ENCODE assay signal across 14 mouse cellular contexts in the genomic region with DNA sequence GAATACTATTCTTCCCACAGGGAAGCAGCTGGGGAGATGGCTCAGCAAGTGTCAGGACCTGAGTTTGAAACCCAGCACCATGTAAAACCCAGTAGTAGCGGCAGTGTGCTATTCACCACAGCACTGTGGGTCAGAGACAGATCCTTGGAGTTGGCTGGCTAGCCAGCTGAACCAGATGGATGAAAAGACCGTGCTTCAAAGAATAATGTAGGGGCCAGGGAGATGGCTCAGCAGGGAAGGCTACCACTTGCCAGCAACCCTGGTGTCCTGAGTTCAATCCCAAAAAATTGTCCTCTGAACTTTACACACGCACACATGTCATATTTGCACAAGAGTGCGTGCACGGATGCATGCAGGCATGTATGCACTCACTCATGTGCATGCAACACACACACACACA.
DNase-seq lines count a peak whose midpoint lies in the region; ATAC-seq and TF ChIP-seq lines count a peak whose summit lies in the region.
"Had no signal": no experiment of that assay in that cellular context is flagged by ENCODE, and none has a peak within 500 bp of the region (broad histone marks: within the 10 kb centered on the region; RNA-seq: fewer than 3 reads in every experiment).

No protein-coding gene starts in this region.

- H3K27ac ChIP-seq in gastrocnemius, adult 2 months: peak overlapping the region; percentile 48; the same call in 1 of the 2 replicates
- peak overlapping the region; percentile 39; the same call in 1 of the 2 replicates for H3K27ac ChIP-seq in midbrain, embryonic 14.5 days (replicated peaks; ENCODE audit: low read depth, low read length)
- no peak overlapping the region for H3K27ac ChIP-seq in midbrain, embryonic 10.5 days (replicated peaks)
- H3K27ac ChIP-seq in hindbrain, embryonic 14.5 days: peak overlapping the region; percentile 71
- peak overlapping the region; percentile 78 for H3K27ac ChIP-seq in neural tube, embryonic 13.5 days (replicated peaks)
- H3K27ac ChIP-seq in intestine, postnatal 0 days (ENCODE audit: low read depth, low read length): no peak overlapping the region

- H3K27me3 ChIP-seq in midbrain, embryonic 14.5 days (ENCODE audit: control insufficient read depth, insufficient read depth, low read length): no peaks in the 10 kb centered on the region
- H3K27me3 ChIP-seq in midbrain, embryonic 10.5 days (ENCODE audit: low read depth, poor library complexity, severe bottlenecking): no peaks in the 10 kb centered on the region
- H3K27me3 ChIP-seq in hindbrain, embryonic 14.5 days (ENCODE audit: control insufficient read depth, insufficient read depth, low read length): no peaks in the 10 kb centered on the region
- H3K27me3 ChIP-seq in neural tube, embryonic 13.5 days: no peaks in the 10 kb centered on the region
- H3K27me3 ChIP-seq in intestine, postnatal 0 days (replicated peaks; ENCODE audit: control insufficient read depth, insufficient read depth, low read length): no peaks in the 10 kb centered on the region
- H3K27me3 ChIP-seq: CH12.LX had no signal

- 0 out of 2 replicates have a peak, but pooled peaks cover 13% of the 10 kb centered on the region for H3K4me1 ChIP-seq in midbrain, embryonic 14.5 days (ENCODE audit: control insufficient read depth, insufficient read depth, low read length)
- peaks cover 10% of the 10 kb centered on the region; the same call in 1 of the 2 replicates for H3K4me1 ChIP-seq in midbrain, embryonic 10.5 days
- peaks cover 16% of the 10 kb centered on the region; the same call in 1 of the 2 replicates for H3K4me1 ChIP-seq in hindbrain, embryonic 14.5 days (replicated peaks; ENCODE audit: control insufficient read depth, insufficient read depth, low read length)
- peaks cover 16% of the 10 kb centered on the region for H3K4me1 ChIP-seq in neural tube, embryonic 13.5 days (replicated peaks)
- no peaks in the 10 kb centered on the region for H3K4me1 ChIP-seq in intestine, postnatal 0 days (replicated peaks; ENCODE audit: control insufficient read depth, insufficient read depth, low read length)

- no peaks in the 10 kb centered on the region; the same call in 1 of the 2 replicates for H3K36me3 ChIP-seq in midbrain, embryonic 14.5 days (ENCODE audit: control insufficient read depth, insufficient read depth, low read length)
- 0 out of 2 replicates have a peak, but pooled peaks cover 4% of the 10 kb centered on the region for H3K36me3 ChIP-seq in midbrain, embryonic 10.5 days
- H3K36me3 ChIP-seq in hindbrain, embryonic 14.5 days (replicated peaks; ENCODE audit: control insufficient read depth, insufficient read depth): no peaks in the 10 kb centered on the region
- no peaks in the 10 kb centered on the region for H3K36me3 ChIP-seq in neural tube, embryonic 13.5 days
- H3K36me3 ChIP-seq in intestine, postnatal 0 days (ENCODE audit: control insufficient read depth, insufficient read depth): peaks cover 34% of the 10 kb centered on the region; the same call in 1 of the 2 replicates

- H3K9ac ChIP-seq in midbrain, embryonic 14.5 days (replicated peaks; ENCODE audit: low read length): no peak overlapping the region
- 0 out of 2 replicates have a peak overlapping the region, but pooled peaks have one; percentile 10 for H3K9ac ChIP-seq in hindbrain, embryonic 14.5 days
- H3K9ac ChIP-seq in neural tube, embryonic 13.5 days: no peak overlapping the region
- no peak overlapping the region for H3K9ac ChIP-seq in intestine, postnatal 0 days (ENCODE audit: low read depth, low read length)

- no peak overlapping the region for H3K4me3 ChIP-seq in gastrocnemius, adult 2 months
- H3K4me3 ChIP-seq in midbrain, embryonic 14.5 days (replicated peaks; ENCODE audit: low read depth, low read length): no peak overlapping the region
- H3K4me3 ChIP-seq in midbrain, embryonic 10.5 days: no peak overlapping the region
- H3K4me3 ChIP-seq in hindbrain, embryonic 14.5 days (replicated peaks; ENCODE audit: low read length): no peak overlapping the region
- no peak overlapping the region for H3K4me3 ChIP-seq in neural tube, embryonic 13.5 days
- no peak overlapping the region for H3K4me3 ChIP-seq in intestine, postnatal 0 days (ENCODE audit: low read depth, low read length)
- H3K4me3 ChIP-seq: erythroblast, embryonic 14.5 days had no signal

- TF ChIP-seq CTCF in gastrocnemius, adult 2 months (IDR thresholded peaks at IDR 0.05): no peak
- no peak for TF ChIP-seq CTCF in intestine, postnatal 0 days (IDR thresholded peaks at IDR 0.05; ENCODE audit: low read depth)

- no peak for ATAC-seq in midbrain, embryonic 14.5 days (ENCODE audit: low FRiP score, low TSS enrichment)
- ATAC-seq in hindbrain, embryonic 14.5 days (ENCODE audit: low FRiP score): 0 out of 2 replicates have a peak, but pooled peaks have one; percentile 10
- ATAC-seq in neural tube, embryonic 13.5 days (ENCODE audit: low read depth): no peak
- ATAC-seq in intestine, postnatal 0 days: no peak

- H3K9me3 ChIP-seq in midbrain, embryonic 14.5 days (ENCODE audit: control insufficient read depth, low read length): no peaks in the 10 kb centered on the region
- H3K9me3 ChIP-seq in midbrain, embryonic 10.5 days (replicated peaks): no peaks in the 10 kb centered on the region
- no peaks in the 10 kb centered on the region for H3K9me3 ChIP-seq in hindbrain, embryonic 14.5 days (ENCODE audit: control insufficient read depth, low read length)
- H3K9me3 ChIP-seq in neural tube, embryonic 13.5 days: no peaks in the 10 kb centered on the region
- no peaks in the 10 kb centered on the region for H3K9me3 ChIP-seq in intestine, postnatal 0 days (ENCODE audit: control insufficient read depth)

- DNase-seq in gastrocnemius, adult 2 months: no peak
- no peak for DNase-seq in gastrocnemius, postnatal 14 days
- DNase-seq in midbrain, embryonic 14.5 days: no peak
- no peak for DNase-seq in midbrain, embryonic 10.5 days (ENCODE audit: low spot score)
- DNase-seq in hindbrain, embryonic 14.5 days (ENCODE audit: low spot score): no peak
- no peak for DNase-seq in heart, adult 8-10 months (ENCODE audit: low spot score)
- DNase-seq: adrenal gland, postnatal 36 days; gastrocnemius, postnatal 36 days; kidney, adult 2 months; lung, postnatal 36 days had no signal

- H3K4me2 ChIP-seq in midbrain, embryonic 14.5 days (ENCODE audit: low read length): no peak overlapping the region
- H3K4me2 ChIP-seq in hindbrain, embryonic 14.5 days (replicated peaks): 0 out of 2 replicates have a peak overlapping the region, but pooled peaks have one; percentile 2
- no peak overlapping the region for H3K4me2 ChIP-seq in neural tube, embryonic 13.5 days
- no peak overlapping the region for H3K4me2 ChIP-seq in intestine, postnatal 0 days (replicated peaks; ENCODE audit: low read depth)

- intact Hi-C loops in gastrocnemius, adult 2 months (cut with DNase I): no loop called here
- intact Hi-C loops in gastrocnemius, postnatal 14 days (cut with DNase I; ENCODE audit: low total_unique reads): no loop called here

- WGBS in midbrain, embryonic 14.5 days: 90% methylated on average over 5 of the region's 5 CpGs
- WGBS in midbrain, embryonic 10.5 days: 87% methylated on average over 5 of the region's 5 CpGs
- WGBS in hindbrain, embryonic 14.5 days: 80% methylated on average over 5 of the region's 5 CpGs
- WGBS in neural tube, embryonic 13.5 days: 87% methylated on average over 5 of the region's 5 CpGs
- 92% methylated on average over 5 of the region's 5 CpGs for WGBS in intestine, postnatal 0 days

Comparison
In these comparisons a context has a peak if more than half of its experiments do, and no peak if none do; other contexts are left out.
1. H3K27ac ChIP-seq: peak in gastrocnemius, adult 2 months (single experiment), midbrain, embryonic 14.5 days (single experiment), hindbrain, embryonic 14.5 days (single experiment) and neural tube, embryonic 13.5 days (single experiment); none in midbrain, embryonic 10.5 days (single experiment) and intestine, postnatal 0 days (single experiment).